Mouse (Mus musculus): ENCODE measurements around the gene Adcy9.

DNA sequence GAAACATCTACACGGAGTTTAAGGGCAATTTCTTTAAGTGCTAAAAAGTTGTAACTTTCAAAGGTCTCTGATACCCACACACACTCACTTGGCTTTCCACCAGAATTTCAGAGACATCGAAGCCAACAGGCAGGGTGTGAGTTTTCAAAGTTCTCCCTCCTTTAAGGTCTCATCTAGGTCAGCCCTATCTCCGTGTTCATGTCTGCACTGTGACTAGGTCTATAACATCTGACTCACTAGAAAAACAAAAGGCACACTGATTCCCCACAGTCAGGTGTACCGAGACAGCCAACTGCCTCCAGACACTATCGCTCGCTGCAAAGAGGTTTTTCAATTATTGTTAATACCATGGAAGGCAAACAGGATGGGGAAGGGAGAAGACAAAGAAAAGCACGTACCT, 2.8 kb downstream of the Adcy9 start:
- no peak for TF ChIP-seq CTCF (conservative IDR thresholded peaks at IDR 0.05; ENCODE audit: insufficient read depth, insufficient read length, low read depth, low read length)
- TF ChIP-seq POLR2A (IDR thresholded peaks at IDR 0.05; ENCODE audit: low read depth, low read length) = no peak

Data from kidney, adult 2 months (tissue).